Mouse (Mus musculus): ENCODE data around the gene Map3k4.
"Not testable (repeated sequence)": the region's sequence is repeated elsewhere in the genome, so short reads cannot be mapped to it uniquely, and the experiment has no call there.

Gene Map3k4

GRCm38 (mm10) chr17:12265969-12266925 is 52.3 kb downstream of the Map3k4 start:
- DNase-seq, result peak; percentile 54

GRCm38 (mm10) chr17:12264293-12264692 is 54.3 kb downstream of the Map3k4 start:
- DNase-seq, result no peak

- no peak for DNase-seq
These were observed 54.8 kb downstream of the Map3k4 start for GRCm38 (mm10) chr17:12263787-12264186.

- no peak for DNase-seq
These were observed 55.7 kb downstream of the Map3k4 start for GRCm38 (mm10) chr17:12262851-12263250.

GRCm38 (mm10) chr17:12261887-12262286 is 56.7 kb downstream of the Map3k4 start:
- DNase-seq, result no peak

- DNase-seq, result no peak
These were observed 57.2 kb downstream of the Map3k4 start for GRCm38 (mm10) chr17:12261376-12261775.

GRCm38 (mm10) chr17:12259957-12260356 is 58.6 kb downstream of the Map3k4 start:
- DNase-seq, result no peak

- no peak for DNase-seq
These were observed 60.1 kb downstream of the Map3k4 start for GRCm38 (mm10) chr17:12258517-12258916.

- no peak for DNase-seq
These were observed 62.5 kb downstream of the Map3k4 start for GRCm38 (mm10) chr17:12256142-12256541.

- DNase-seq, result no peak
These were observed 68.0 kb downstream of the Map3k4 start for GRCm38 (mm10) chr17:12250581-12250980.

GRCm38 (mm10) chr17:12249783-12250504 is 68.7 kb downstream of the Map3k4 start:
- DNase-seq, result no peak

- DNase-seq, result no peak
These were observed 77.9 kb downstream of the Map3k4 start for GRCm38 (mm10) chr17:12240701-12241100.

- DNase-seq, result no peak
These were observed 85.9 kb downstream of the Map3k4 start for GRCm38 (mm10) chr17:12232724-12233123.

- DNase-seq, result no peak
These were observed 87.5 kb downstream of the Map3k4 start for GRCm38 (mm10) chr17:12231087-12231486.

- no peak for DNase-seq
These were observed 88.4 kb downstream of the Map3k4 start for GRCm38 (mm10) chr17:12230167-12230566.

GRCm38 (mm10) chr17:12229756-12230155 is 88.8 kb downstream of the Map3k4 start:
- DNase-seq, result no peak

- no peak for DNase-seq
These were observed 90.1 kb downstream of the Map3k4 start for GRCm38 (mm10) chr17:12228471-12228870.

- no peak for DNase-seq
These were observed 90.6 kb downstream of the Map3k4 start for GRCm38 (mm10) chr17:12228001-12228400.

- DNase-seq, result peak; percentile 23
These were observed 92.0 kb downstream of the Map3k4 start for GRCm38 (mm10) chr17:12226551-12226950.

- no peak for DNase-seq
These were observed 93.4 kb downstream of the Map3k4 start for GRCm38 (mm10) chr17:12225227-12225626.

- not testable (repeated sequence) for DNase-seq
These were observed 94.0 kb downstream of the Map3k4 start for GRCm38 (mm10) chr17:12224551-12224950.

- DNase-seq, result no peak
These were observed 94.5 kb downstream of the Map3k4 start for GRCm38 (mm10) chr17:12224145-12224544.

GRCm38 (mm10) chr17:12223682-12224081 is 94.9 kb downstream of the Map3k4 start:
- no peak for DNase-seq

- no peak for DNase-seq
These were observed 96.7 kb downstream of the Map3k4 start for GRCm38 (mm10) chr17:12221926-12222325.

Measured in kidney, adult 18-20 months (tissue).